Mouse (Mus musculus) lung, postnatal 0 days (tissue): ENCODE data around the gene Zmym2. TPM values are rescaled to one million over a fixed set of nuclear protein-coding genes. Genes with fewer than 3 reads are reported as not detected.

Experiments used
- ATAC-seq: fragments of 200-750 bp; cut with Nextera tagmentation; 2 replicates; pipeline ENCODE4 v1.8.0; 2017; ENCODE audit warnings: moderate library complexity
- DNase-seq: peaks from one replicate; pipeline ENCODE4 v3.0.0-alpha.2; 2016; ENCODE audit warnings: low spot score
- H3K27ac ChIP-seq: fragments of 300-500 bp; sonication (generic); 2 replicates; pipeline ENCODE4 v1.5.1; 2014; ENCODE audit warnings: antibody characterized with exemption, mild to moderate bottlenecking, low read length, mixed read lengths
- H3K27me3 ChIP-seq: fragments of 300-500 bp; sonication (generic); replicated peaks from 2 replicates; pipeline ENCODE4 v1.6.1; 2014; ENCODE audit warnings: low read length, mixed read lengths; ENCODE audit not compliant: insufficient read depth
- H3K36me3 ChIP-seq: fragments of 300-500 bp; sonication (generic); 2 replicates; pipeline ENCODE4 v1.6.1; 2014; ENCODE audit warnings: low read length, mixed read lengths; ENCODE audit not compliant: insufficient read depth
- H3K4me1 ChIP-seq: fragments of 300-500 bp; sonication (generic); 2 replicates; pipeline ENCODE4 v1.6.1; 2014; ENCODE audit warnings: antibody characterized with exemption, low read depth, low read length, mixed read lengths; ENCODE audit not compliant: insufficient read depth
- H3K4me2 ChIP-seq: fragments of 300-500 bp; sonication (generic); replicated peaks from 2 replicates; pipeline ENCODE4 v1.6.1; 2014; ENCODE audit warnings: low read depth, mild to moderate bottlenecking, low read length, moderate library complexity, mixed read lengths
- H3K4me3 ChIP-seq: fragments of 300-500 bp; sonication (generic); 2 replicates; pipeline ENCODE4 v1.5.1; 2014; ENCODE audit warnings: low read depth, low read length
- H3K9ac ChIP-seq: fragments of 300-500 bp; sonication (generic); replicated peaks from 2 replicates; pipeline ENCODE4 v1.6.1; 2014; ENCODE audit warnings: low read depth, mild to moderate bottlenecking
- H3K9me3 ChIP-seq: fragments of 300-500 bp; sonication (generic); 2 replicates; pipeline ENCODE4 v1.6.1; 2016; ENCODE audit warnings: low read length, mixed read lengths
- CTCF ChIP-seq: IDR thresholded peaks from 2 replicates; pipeline ENCODE4 v1.5.1; 2016; ENCODE audit warnings: antibody characterized with exemption, mild to moderate bottlenecking
- EP300 ChIP-seq: IDR thresholded peaks from 2 replicates; pipeline ENCODE4 v1.6.1; 2016; ENCODE audit warnings: antibody characterized with exemption, mild to moderate bottlenecking, control low read depth
- WGBS: fragments of 180-500 bp; shearing (Covaris S2); extraction: QIAGEN DNeasy Blood & Tissue Kit; methylation state at CpG from one replicate; pipeline ENCODE4 v1.1.7; 2014; 5-methylcytosine and 5-hydroxymethylcytosine counted together
- polyA plus RNA-seq: library from polyadenylated mRNA; unstranded; fragments of >200 nt; fragmentation: Nextera tagmentation; extraction: Ambion mirVana; gene quantifications from 2 replicates; pipeline ENCODE4 v1.2.1, GENCODE M21; 2015

Zmym2 gene
- polyA plus RNA-seq, 1 experiment from 2014 or later: 21.1 TPM

DNA sequence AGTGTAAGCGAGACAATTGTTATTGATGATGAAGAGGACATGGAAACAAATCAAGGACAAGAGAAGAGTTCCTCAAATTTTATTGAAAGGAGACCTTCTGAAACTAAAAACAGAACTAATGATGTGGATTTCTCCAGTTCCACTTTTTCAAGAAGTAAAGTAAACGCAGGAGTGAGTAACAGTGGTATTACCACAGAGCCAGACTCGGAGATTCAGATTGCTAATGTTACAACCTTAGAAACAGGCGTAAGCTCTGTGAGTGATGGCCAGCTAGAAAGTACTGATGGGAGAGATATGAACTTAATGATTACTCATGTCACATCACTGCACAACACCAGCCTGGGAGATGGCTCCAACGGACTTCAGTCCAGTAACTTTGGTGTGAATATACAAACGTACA lies 16.6 kb downstream of the Zmym2 start:
- H3K4me2 ChIP-seq: no peak overlapping the region
- 72% methylated on average over 6 of the region's 6 CpGs for WGBS
- no peak overlapping the region for H3K4me3 ChIP-seq
- H3K27me3 ChIP-seq: no peaks in the 10 kb centered on the region
- no peaks in the 10 kb centered on the region for H3K9me3 ChIP-seq
- H3K9ac ChIP-seq: no peak overlapping the region
- H3K36me3 ChIP-seq: 0 out of 2 replicates have a peak, but pooled peaks cover 4% of the 10 kb centered on the region
- H3K4me1 ChIP-seq: no peaks in the 10 kb centered on the region
- ATAC-seq (no peak), DNase-seq (no peak)
- H3K27ac ChIP-seq: no peak overlapping the region
- TF ChIP-seq EP300: no peak
- no peak for TF ChIP-seq CTCF

DNA sequence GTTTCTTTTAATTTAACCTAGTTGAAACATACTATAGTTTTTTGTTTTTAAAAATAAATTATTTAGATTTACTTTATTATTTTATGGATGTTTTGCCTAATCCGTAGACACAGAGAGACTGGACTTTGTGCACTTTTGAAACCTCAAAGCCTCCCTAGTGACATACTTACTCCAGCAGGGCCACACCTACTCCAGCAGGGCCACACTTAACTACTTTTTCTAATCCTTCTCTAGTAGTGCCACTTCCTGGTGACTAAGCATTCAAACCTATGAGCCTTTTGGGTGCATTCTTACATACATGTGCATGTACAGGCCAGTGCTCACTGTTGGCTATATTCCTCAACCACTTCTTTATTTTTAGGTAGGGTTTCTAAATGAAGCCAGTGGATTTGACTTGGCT lies 19.2 kb downstream of the Zmym2 start:
- TF ChIP-seq EP300: no peak
- no peak for TF ChIP-seq CTCF
- Histone ChIP-seq H3K4me3 (no peak overlapping the region), H3K27ac (no peak overlapping the region), H3K4me1 (no peaks in the 10 kb centered on the region), H3K9ac (no peak overlapping the region), H3K36me3 (0 out of 2 replicates have a peak, but pooled peaks cover 4% of the 10 kb centered on the region), H3K9me3 (no peaks in the 10 kb centered on the region), H3K27me3 (no peaks in the 10 kb centered on the region), H3K4me2 (no peak overlapping the region)
- ATAC-seq: no peak
- WGBS: 88% methylated on average over 1 of the region's 1 CpGs
- DNase-seq: no peak

DNA sequence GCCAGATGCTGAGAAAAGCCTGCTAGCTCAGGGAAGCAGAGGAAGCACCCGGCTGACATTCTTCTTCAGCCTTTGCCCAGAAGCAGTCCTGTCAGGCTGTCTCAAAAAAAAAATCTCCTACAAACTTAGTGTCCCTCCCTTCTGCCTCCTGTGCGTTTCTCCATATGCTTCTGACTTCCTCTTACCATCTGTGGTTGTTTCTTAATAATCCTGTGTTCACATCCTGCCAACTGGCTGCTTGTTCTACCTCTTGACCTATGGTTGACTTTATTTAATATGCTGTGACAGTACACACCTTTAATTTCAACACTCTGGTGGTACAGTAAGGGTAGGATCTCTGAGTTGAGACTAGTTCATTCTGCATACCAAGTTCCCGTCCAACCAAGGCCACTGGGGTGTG lies 32.1 kb downstream of the Zmym2 start:
- TF ChIP-seq CTCF: no peak
- TF ChIP-seq EP300: no peak
- no peaks in the 10 kb centered on the region for H3K9me3 ChIP-seq
- peak; percentile 56 for DNase-seq
- ATAC-seq: peak; percentile 56
- no peaks in the 10 kb centered on the region for H3K27me3 ChIP-seq
- H3K4me2 ChIP-seq: no peak overlapping the region
- WGBS: 39% methylated on average over 3 of the region's 3 CpGs
- H3K9ac ChIP-seq: no peak overlapping the region
- no peak overlapping the region for H3K27ac ChIP-seq
- peaks cover 6% of the 10 kb centered on the region; the same call in 1 of the 2 replicates for H3K36me3 ChIP-seq
- no peaks in the 10 kb centered on the region for H3K4me1 ChIP-seq
- H3K4me3 ChIP-seq: no peak overlapping the region

DNA sequence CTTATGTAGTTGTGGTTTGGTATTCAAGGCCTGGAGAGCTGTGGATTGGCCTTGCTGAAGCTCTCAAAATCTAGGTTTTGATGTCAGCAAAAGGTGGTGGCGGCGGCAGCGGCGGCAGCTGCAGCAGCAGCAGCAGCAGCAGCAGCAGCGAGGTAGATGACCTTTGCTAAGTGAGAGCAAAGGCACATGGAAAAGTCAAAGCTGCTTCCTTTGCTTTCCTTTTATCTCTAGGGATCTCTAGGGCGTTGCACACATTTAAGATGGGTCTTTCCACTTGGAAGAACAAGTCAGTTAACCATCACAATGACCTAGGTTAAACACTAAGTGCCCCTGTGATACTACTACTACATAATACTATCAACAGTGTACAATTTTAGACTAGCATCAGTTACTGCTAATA lies 49.0 kb downstream of the Zmym2 start:
- DNase-seq (no peak), ATAC-seq (no peak)
- H3K9ac ChIP-seq: no peak overlapping the region
- WGBS: 84% methylated on average over 6 of the region's 6 CpGs
- H3K4me3 ChIP-seq: no peak overlapping the region
- no peaks in the 10 kb centered on the region; the same call in 1 of the 2 replicates for H3K36me3 ChIP-seq
- H3K4me1 ChIP-seq: no peaks in the 10 kb centered on the region
- no peak overlapping the region for H3K27ac ChIP-seq
- no peaks in the 10 kb centered on the region for H3K27me3 ChIP-seq
- H3K9me3 ChIP-seq: no peaks in the 10 kb centered on the region
- TF ChIP-seq CTCF (no peak), EP300 (no peak)
- H3K4me2 ChIP-seq: no peak overlapping the region

DNA sequence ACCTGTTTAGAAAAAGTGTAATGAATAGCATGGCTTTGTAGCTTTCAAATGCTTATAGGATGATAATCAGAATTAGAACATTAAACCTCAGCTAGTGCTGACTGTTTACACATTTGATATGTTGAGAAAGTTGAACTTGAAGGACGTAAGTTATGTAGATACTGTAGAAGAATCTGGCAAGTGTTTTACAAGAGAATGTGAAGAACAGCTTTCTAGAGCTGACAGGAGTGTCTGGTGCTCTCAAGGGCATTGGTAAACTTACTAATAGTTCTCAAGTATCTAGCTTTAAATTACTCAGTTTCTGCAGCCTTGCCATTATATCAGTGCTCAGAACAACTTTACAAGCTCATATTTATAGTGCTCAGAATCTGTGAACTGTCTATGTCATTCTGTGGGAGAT lies 53.5 kb downstream of the Zmym2 start:
- peaks cover 19% of the 10 kb centered on the region; the same call in 1 of the 2 replicates for H3K36me3 ChIP-seq
- peak; percentile 57 for ATAC-seq
- 46% methylated on average over 1 of the region's 1 CpGs for WGBS

DNA sequence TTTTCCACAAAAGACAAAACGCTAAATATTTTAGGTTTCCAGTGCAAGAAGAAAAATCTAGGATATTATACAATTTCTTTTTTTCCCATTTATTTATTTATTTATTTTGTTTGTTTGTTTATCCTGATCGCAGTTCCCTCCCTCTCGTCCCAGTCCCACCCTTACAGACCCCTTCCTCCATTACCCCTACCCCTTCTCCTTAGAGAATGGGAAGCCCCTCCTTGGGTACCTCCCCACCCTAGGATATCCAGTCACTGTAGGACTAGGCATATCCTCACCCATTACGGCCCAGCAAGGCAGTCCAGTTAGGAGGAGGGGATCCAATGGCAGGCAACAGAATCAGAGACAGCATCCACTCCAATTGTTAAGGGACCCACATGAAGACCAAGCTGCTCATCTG lies 66.5 kb downstream of the Zmym2 start:
- H3K9me3 ChIP-seq: no peaks in the 10 kb centered on the region
- peaks cover 25% of the 10 kb centered on the region for H3K36me3 ChIP-seq
- H3K27ac ChIP-seq: no peak overlapping the region
- no peak for TF ChIP-seq EP300
- TF ChIP-seq CTCF: no peak
- H3K4me1 ChIP-seq: no peaks in the 10 kb centered on the region
- H3K9ac ChIP-seq: no peak overlapping the region
- ATAC-seq: no peak
- H3K4me2 ChIP-seq: no peak overlapping the region
- no peaks in the 10 kb centered on the region for H3K27me3 ChIP-seq
- 95% methylated on average over 4 of the region's 4 CpGs for WGBS
- DNase-seq: no peak
- no peak overlapping the region for H3K4me3 ChIP-seq

More for the DNA sequence above, 53.5 kb downstream of the Zmym2 start:
- TF ChIP-seq CTCF (no peak), EP300 (peak; percentile 71)
- Histone ChIP-seq H3K9me3 (no peaks in the 10 kb centered on the region), H3K27ac (no peak overlapping the region), H3K4me1 (no peaks in the 10 kb centered on the region), H3K9ac (no peak overlapping the region), H3K4me3 (no peak overlapping the region), H3K27me3 (no peaks in the 10 kb centered on the region), H3K4me2 (no peak overlapping the region)
- peak; percentile 43 for DNase-seq

DNA sequence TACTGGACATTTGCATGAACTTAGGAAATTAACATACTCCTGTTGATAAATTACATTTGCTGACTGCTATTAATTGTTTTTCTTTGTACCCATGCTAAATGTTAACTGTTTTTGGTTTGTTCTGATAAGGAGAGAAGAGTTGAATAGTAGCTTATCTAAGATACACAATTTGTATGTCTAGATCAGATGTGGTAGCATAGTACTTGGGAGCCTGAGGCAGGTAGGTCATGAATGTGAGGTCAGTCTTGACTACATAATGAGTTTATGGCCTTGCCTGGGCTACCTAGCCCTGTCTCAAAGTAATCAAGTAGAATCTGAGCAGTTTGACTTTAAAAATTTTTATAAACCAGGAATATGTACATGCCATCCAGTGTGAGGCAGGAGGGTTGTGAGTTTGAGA lies 67.9 kb downstream of the Zmym2 start:
- peaks cover 23% of the 10 kb centered on the region for H3K36me3 ChIP-seq
- no peak for ATAC-seq
- TF ChIP-seq EP300 (no peak), CTCF (no peak)

More for the DNA sequence above, 67.9 kb downstream of the Zmym2 start:
- no peaks in the 10 kb centered on the region for H3K4me1 ChIP-seq
- no peak overlapping the region for H3K4me2 ChIP-seq
- H3K27me3 ChIP-seq: no peaks in the 10 kb centered on the region
- no peak overlapping the region for H3K4me3 ChIP-seq
- no peaks in the 10 kb centered on the region for H3K9me3 ChIP-seq
- DNase-seq: no peak
- no peak overlapping the region for H3K27ac ChIP-seq
- H3K9ac ChIP-seq: no peak overlapping the region
